Mouse (Mus musculus): Measurements from ENCODE around the gene Fpgt. TPM values are rescaled to one million over a fixed set of nuclear protein-coding genes. Genes with fewer than 3 reads are reported as not detected.

Gene Fpgt
- polyA plus RNA-seq, 1 experiment, result 7.9 TPM

DNA sequence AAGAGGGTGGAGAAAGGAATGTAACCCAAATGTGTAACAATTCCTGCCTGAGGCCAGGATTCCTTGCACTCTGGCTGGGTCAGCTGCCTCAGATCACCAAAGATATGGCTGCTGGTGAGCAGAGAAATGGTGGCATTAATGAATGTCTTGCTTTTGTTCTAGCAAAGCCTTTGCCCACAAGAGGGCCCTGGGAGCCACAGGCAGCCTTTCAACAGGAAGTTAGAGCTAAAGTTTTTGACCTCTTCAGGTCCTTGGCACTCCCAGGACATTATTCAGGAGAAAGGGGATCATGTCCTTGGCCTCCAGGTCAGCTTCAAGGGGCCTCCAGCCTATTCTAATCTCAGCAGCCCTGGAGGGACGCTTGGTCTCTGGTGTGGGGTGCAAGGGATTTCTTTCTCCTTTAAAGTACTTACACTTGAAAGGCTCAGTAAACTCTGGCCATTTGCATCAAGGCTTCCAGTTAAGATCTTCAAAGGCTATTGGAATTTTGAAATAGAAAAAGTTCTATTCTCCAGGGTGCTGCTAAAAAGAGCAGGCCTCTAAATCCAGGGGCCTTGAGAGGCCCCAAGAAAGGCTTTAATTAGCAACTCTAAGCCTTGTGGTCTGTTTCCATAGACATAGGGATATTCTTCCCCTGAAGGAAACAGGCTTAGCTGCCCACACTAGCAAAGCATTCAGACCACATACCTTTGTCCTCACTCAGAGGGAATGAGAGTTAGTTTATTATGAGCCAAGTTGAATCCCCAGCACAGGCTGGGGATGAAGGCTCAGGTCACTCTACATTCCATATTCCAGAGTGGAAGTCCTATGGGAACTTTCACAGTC, 54.0 kb downstream of the Fpgt start:
- no peak overlapping the region for H3K27ac ChIP-seq (replicated peaks; ENCODE audit: low read depth, low read length)
- no peak overlapping the region for H3K4me3 ChIP-seq (ENCODE audit: insufficient read depth, low read depth, low read length)
- no peaks in the 10 kb centered on the region for H3K4me1 ChIP-seq (ENCODE audit: control insufficient read depth, insufficient read depth, insufficient read length, low read length)

Other genes with a start within 250 kb of the Fpgt start
- not detected in 2 replicates for gene Tnni3k, start 38.0 kb downstream of the Fpgt start, polyA plus RNA-seq (2012; ENCODE audit: insufficient read depth, insufficient read length, missing spikeins)
- gene Lrriq3, start within 50 bp of the Fpgt start, polyA plus RNA-seq (2012; ENCODE audit: insufficient read depth, insufficient read length, missing spikeins), result 2.3 and 3.0 TPM in 2 replicates

Data from brown adipose tissue, adult 24 weeks (tissue).